Mouse (Mus musculus): ENCODE data around the gene Rnf216. TPM values are rescaled to one million over a fixed set of nuclear protein-coding genes. Genes with fewer than 3 reads are reported as not detected.

Rnf216 gene
- total and polyA plus RNA-seq, 3 experiments, result 15.5 to 30.7 (median 18.2) TPM

GRCm38 (mm10) chr5:142958464-142958863 lies 154.3 kb downstream of the Rnf216 start:
- TF ChIP-seq HCFC1 (IDR thresholded peaks at IDR 0.05; ENCODE audit: low read depth, low read length) (no peak), USF1 (IDR thresholded peaks at IDR 0.05; ENCODE audit: low read depth, low read length) (no peak), USF2 (conservative IDR thresholded peaks at IDR 0.05; ENCODE audit: low read depth, low read length) (no peak), GABPA (IDR thresholded peaks at IDR 0.05; ENCODE audit: insufficient replicate concordance, low read depth, low read length) (no peak), ZNF384 (IDR thresholded peaks at IDR 0.05; ENCODE audit: low read depth, low read length) (no peak), NELFE (IDR thresholded peaks at IDR 0.05; ENCODE audit: low read depth, low read length) (no peak), ZKSCAN1 (IDR thresholded peaks at IDR 0.05; ENCODE audit: borderline replicate concordance, low read depth, low read length) (no peak), TCF12 (IDR thresholded peaks at IDR 0.05; ENCODE audit: low read depth, low read length) (no peak), CHD1 (IDR thresholded peaks at IDR 0.05; ENCODE audit: low read depth, low read length) (no peak), ETS1 (conservative IDR thresholded peaks at IDR 0.05; ENCODE audit: low read depth, low read length) (no peak), ZMIZ1 (IDR thresholded peaks at IDR 0.05; ENCODE audit: low read depth, low read length) (no peak), ELF1 (IDR thresholded peaks at IDR 0.05; ENCODE audit: low read depth, low read length) (no peak), MYC (IDR thresholded peaks at IDR 0.05; ENCODE audit: low read depth, low read length) (no peak), RAD21 (IDR thresholded peaks at IDR 0.05; ENCODE audit: low read depth, low read length) (no peak), BHLHE40 (IDR thresholded peaks at IDR 0.05; ENCODE audit: low read depth, low read length) (no peak)
- Histone ChIP-seq H3K36me3 (replicated peaks in 1 of 2; ENCODE audit: control insufficient read depth in 1 of 2, insufficient read depth in 1 of 2, low read length in 1 of 2) (peaks cover 0 to 2% of the 10 kb centered on the region in 2 experiments), H3K4me3 (replicated peaks in 1 of 3; ENCODE audit: low read depth in 2 of 3, low read length in 2 of 3, poor library complexity in 1 of 3) (no peak overlapping the region), H3K27me3 (replicated peaks) (peaks cover 12% of the 10 kb centered on the region), H3K4me2 (ENCODE audit: insufficient read depth, low read depth, poor library complexity, severe bottlenecking) (no peak overlapping the region), H3K27ac (ENCODE audit: insufficient read depth, low read depth) (no peak overlapping the region), H3K4me1 (ENCODE audit: control insufficient read depth in 1 of 2, insufficient read depth in 2 of 2) (peaks cover 46 to 94% of the 10 kb centered on the region in 2 experiments), H3K9ac (ENCODE audit: insufficient read depth, low read depth) (no peak overlapping the region), H3K9me3 (replicated peaks; ENCODE audit: low read length) (peaks cover 11% of the 10 kb centered on the region), H3K79me2 (replicated peaks; ENCODE audit: control insufficient read depth, extremely low read depth, insufficient read depth, poor library complexity, severe bottlenecking) (peaks cover 13% of the 10 kb centered on the region)
- dilution Hi-C loops (cut with MboI; ENCODE audit: extremely low pct_ligation_motif_present, extremely low pct_unique_long_range_greater_than_20kb, low sequenced_read_pairs), result no loop called here
- in situ Hi-C loops (cut with MboI; ENCODE audit: low pct_ligation_motif_present, low pct_unique_long_range_greater_than_20kb, low sequenced_read_pairs), result no loop called here
- DNase-seq (ENCODE audit: extremely low read depth), result no peak

GRCm38 (mm10) chr5:142956956-142957703 lies 155.7 kb downstream of the Rnf216 start:
- TF ChIP-seq MAFK (IDR thresholded peaks at IDR 0.05; ENCODE audit: insufficient replicate concordance, low read length) (0 out of 2 replicates have a peak, but pooled peaks have one; percentile 11), JUND (conservative IDR thresholded peaks at IDR 0.05; ENCODE audit: low read depth, low read length) (0 out of 2 replicates have a peak, but pooled peaks have one; percentile 25), E2F4 (IDR thresholded peaks at IDR 0.05; ENCODE audit: insufficient replicate concordance, low read depth, low read length) (no peak), ZKSCAN1 (IDR thresholded peaks at IDR 0.05; ENCODE audit: borderline replicate concordance, low read depth, low read length) (no peak), SIN3A (IDR thresholded peaks at IDR 0.05; ENCODE audit: low read length) (peak; percentile 26; the same call in 1 of the 2 replicates), MYC (IDR thresholded peaks at IDR 0.05; ENCODE audit: low read depth, low read length) (peak; percentile 46; the same call in 1 of the 2 replicates), MEF2A (IDR thresholded peaks at IDR 0.05; ENCODE audit: borderline replicate concordance, low read depth, low read length) (peak; percentile 47; the same call in 1 of the 2 replicates), TCF12 (IDR thresholded peaks at IDR 0.05; ENCODE audit: low read depth, low read length) (peak; percentile 56), JUN (IDR thresholded peaks at IDR 0.05; ENCODE audit: insufficient read depth, low read depth, low read length) (peak; percentile 49), BHLHE40 (IDR thresholded peaks at IDR 0.05; ENCODE audit: low read depth, low read length) (peak; percentile 99), MAZ (IDR thresholded peaks at IDR 0.05; ENCODE audit: low read depth, low read length) (no peak), IRF4 (IDR thresholded peaks at IDR 0.05; ENCODE audit: low read depth, low read length) (peak; percentile 57), CHD2 (IDR thresholded peaks at IDR 0.05; ENCODE audit: low read length) (no peak), ETS1 (conservative IDR thresholded peaks at IDR 0.05; ENCODE audit: low read depth, low read length) (peak; percentile 78), EP300 (IDR thresholded peaks at IDR 0.05; ENCODE audit: low read length) (peak; percentile 73; the same call in 1 of the 2 replicates), MAX (IDR thresholded peaks at IDR 0.05; ENCODE audit: low read length) (peak; percentile 78), HCFC1 (IDR thresholded peaks at IDR 0.05; ENCODE audit: low read depth, low read length) (no peak)
- Histone ChIP-seq H3K27me3 (replicated peaks) (peaks cover 12% of the 10 kb centered on the region), H3K79me2 (replicated peaks; ENCODE audit: control insufficient read depth, extremely low read depth, insufficient read depth, poor library complexity, severe bottlenecking) (peaks cover 9% of the 10 kb centered on the region), H3K27ac (ENCODE audit: insufficient read depth, low read depth) (peak overlapping the region; percentile 33; the same call in 1 of the 2 replicates), H3K36me3 (replicated peaks in 1 of 2; ENCODE audit: control insufficient read depth in 1 of 2, insufficient read depth in 1 of 2, low read length in 1 of 2) (peaks cover 0 to 1% of the 10 kb centered on the region in 2 experiments), H3K4me3 (replicated peaks in 1 of 3; ENCODE audit: low read depth in 2 of 3, low read length in 2 of 3, poor library complexity in 1 of 3) (no peak overlapping the region), H3K4me2 (ENCODE audit: insufficient read depth, low read depth, poor library complexity, severe bottlenecking) (no peak overlapping the region; the same call in none of the 2 replicates), H3K9ac (ENCODE audit: insufficient read depth, low read depth) (no peak overlapping the region), H3K9me3 (replicated peaks; ENCODE audit: low read length) (peaks cover 11% of the 10 kb centered on the region), H3K4me1 (ENCODE audit: control insufficient read depth in 1 of 2, insufficient read depth in 2 of 2) (peaks cover 48 to 84% of the 10 kb centered on the region in 2 experiments)
- no peak for DNase-seq (ENCODE audit: extremely low read depth)
- in situ Hi-C loops (cut with MboI; ENCODE audit: low pct_ligation_motif_present, low pct_unique_long_range_greater_than_20kb, low sequenced_read_pairs) (no loop called here), dilution Hi-C loops (cut with MboI; ENCODE audit: extremely low pct_ligation_motif_present, extremely low pct_unique_long_range_greater_than_20kb, low sequenced_read_pairs) (no loop called here)

Data from CH12.LX (cell line).